Mouse (Mus musculus): Measurements from ENCODE around the gene Cep170. TPM values are rescaled to one million over a fixed set of nuclear protein-coding genes. Genes with fewer than 3 reads are reported as not detected.

Gene Cep170
- polyA plus RNA-seq (2015; fragmentation: Illumina TruSeq; extraction: RNeasy Lipid Tissue Mini Kit (QIAGEN cat#74804); ENCODE audit: low read depth, low replicate concordance): 36.6 TPM

GRCm38 (mm10) chr1:176814036-176814420 is at the start of gene Cep170:
Gene Cep170 (minus strand): TSS chr1:176814067.

GRCm38 (mm10) chr1:176814591-176815062 is 760 bp upstream of the Cep170 start, which contains the start of gene Sdccag8:
Gene Sdccag8 (plus strand): TSS chr1:176814660.

Other genes with a start within 250 kb of the Cep170 start
- gene Sdccag8, start 593 bp upstream of the Cep170 start, polyA plus RNA-seq (2015; fragmentation: Illumina TruSeq; extraction: RNeasy Lipid Tissue Mini Kit (QIAGEN cat#74804); ENCODE audit: low read depth, low replicate concordance): 14.7 TPM

Measured in brain, adult 10 weeks (tissue).